8 mouse cellular contexts compared by ENCODE assay signal in genomic region chr5:147583702-147584298, GRCm38 (mm10).
A peak's percentile ranks its signal among the peaks of the same experiment; 100 is the strongest.
DNase-seq lines count a peak whose midpoint lies in the region; ATAC-seq and TF ChIP-seq lines count a peak whose summit lies in the region.

No protein-coding gene starts in this region.

- 44% methylated on average over 14 of the region's 14 CpGs for WGBS in heart, adult 2 months
- 30% methylated on average over 14 of the region's 14 CpGs for WGBS in kidney, embryonic 16.5 days
- 38% methylated on average over 14 of the region's 14 CpGs for WGBS in liver, embryonic 14.5 days (ENCODE audit: insufficient replicate concordance)

- H3K36me3 ChIP-seq in heart, adult 2 months (ENCODE audit: control insufficient read depth, insufficient read depth, low read length): peaks cover 9% of the 10 kb centered on the region
- H3K36me3 ChIP-seq in kidney, embryonic 16.5 days (ENCODE audit: insufficient read depth, low read length): no peaks in the 10 kb centered on the region
- H3K36me3 ChIP-seq in liver, embryonic 14.5 days (replicated peaks; ENCODE audit: control insufficient read depth, insufficient read depth, low read depth): no peaks in the 10 kb centered on the region

- no peaks in the 10 kb centered on the region for H3K4me1 ChIP-seq in cortical plate, adult 2 months (ENCODE audit: control insufficient read depth, insufficient read depth, low read length)
- H3K4me1 ChIP-seq in heart, adult 2 months (ENCODE audit: control insufficient read depth, insufficient read depth, low read length): peaks cover 21% of the 10 kb centered on the region
- peaks cover 5% of the 10 kb centered on the region; the same call in 1 of the 2 replicates for H3K4me1 ChIP-seq in kidney, embryonic 16.5 days (ENCODE audit: insufficient read depth, low read length)
- H3K4me1 ChIP-seq in liver, embryonic 14.5 days (replicated peaks; ENCODE audit: control insufficient read depth in 2 of 2, insufficient read depth in 2 of 2, low read length in 1 of 2): no peaks in the 10 kb centered on the region

- H3K79me2 ChIP-seq in heart, adult 2 months (replicated peaks; ENCODE audit: control insufficient read depth, insufficient read depth, low read length): no peaks in the 10 kb centered on the region

- peak; percentile 80 for DNase-seq in CD4-positive, CD25-positive, alpha-beta regulatory T cell, adult 2 months (ENCODE audit: low read depth, low spot score)
- peak; percentile 78 to 83 for DNase-seq in adrenal gland, adult 18-20 months (ENCODE audit: low spot score in 2 of 2)
- peak; percentile 76 to 84 for DNase-seq in heart, adult 2 months
- peak in 1 of 3 experiments; percentile 29 for DNase-seq in liver, embryonic 14.5 days (ENCODE audit: low read depth in 3 of 3, low spot score in 3 of 3)
- DNase-seq in retina, postnatal 1 day: peak; percentile 79
- DNase-seq in thymus, postnatal 4 days: peak; percentile 91

- no peaks in the 10 kb centered on the region for H3K9me3 ChIP-seq in kidney, embryonic 16.5 days (ENCODE audit: low read length)
- no peaks in the 10 kb centered on the region for H3K9me3 ChIP-seq in liver, embryonic 14.5 days (ENCODE audit: control insufficient read depth, low read length)

- TF ChIP-seq EP300 in heart, adult 2 months (IDR thresholded peaks at IDR 0.05; ENCODE audit: insufficient read depth, low read depth, low read length): peak; percentile 61; the same call in 1 of the 2 replicates
- TF ChIP-seq EP300 in liver, embryonic 14.5 days (IDR thresholded peaks at IDR 0.05; ENCODE audit: low read depth): no peak

- ATAC-seq in kidney, embryonic 16.5 days (ENCODE audit: low FRiP score, low TSS enrichment): peak; percentile 71; the same call in 1 of the 2 replicates
- no peak for ATAC-seq in liver, embryonic 14.5 days (ENCODE audit: insufficient read depth)

- no peak overlapping the region for H3K27ac ChIP-seq in cortical plate, adult 2 months (ENCODE audit: insufficient read depth, low read length)
- H3K27ac ChIP-seq in heart, adult 2 months: peak overlapping the region; percentile 83
- no peak overlapping the region; the same call in 1 of the 2 replicates for H3K27ac ChIP-seq in kidney, embryonic 16.5 days (ENCODE audit: low read length)
- no peak overlapping the region for H3K27ac ChIP-seq in liver, embryonic 14.5 days

- no peaks in the 10 kb centered on the region for H3K27me3 ChIP-seq in heart, adult 2 months (ENCODE audit: control insufficient read depth, insufficient read depth, low read length)
- no peaks in the 10 kb centered on the region for H3K27me3 ChIP-seq in kidney, embryonic 16.5 days (ENCODE audit: insufficient read depth, low read length)
- no peaks in the 10 kb centered on the region for H3K27me3 ChIP-seq in liver, embryonic 14.5 days (ENCODE audit: control insufficient read depth, insufficient read depth, low read length)

- peak; percentile 80 for TF ChIP-seq CTCF in cortical plate, adult 2 months (IDR thresholded peaks at IDR 0.05; ENCODE audit: extremely low read depth, insufficient read depth, low read length)
- peak; percentile 96; the same call in 1 of the 2 replicates for TF ChIP-seq CTCF in heart, adult 2 months (IDR thresholded peaks at IDR 0.05)
- TF ChIP-seq CTCF in liver, embryonic 14.5 days (IDR thresholded peaks at IDR 0.05; ENCODE audit: low read depth): peak; percentile 90

- intact Hi-C loops in heart, adult 2 months (cut with DNase I): loop anchor here (1.0 to 10.0 kb wide), 5 partner anchors 34 to 361 kb away; no protein-coding TSS in a partner anchor

- no peak overlapping the region for H3K4me3 ChIP-seq in cortical plate, adult 2 months (ENCODE audit: insufficient read depth, low read length)
- H3K4me3 ChIP-seq in heart, adult 2 months: no peak overlapping the region
- peak overlapping the region; percentile 20; the same call in 1 of the 2 replicates for H3K4me3 ChIP-seq in kidney, embryonic 16.5 days (ENCODE audit: low read length)
- no peak overlapping the region for H3K4me3 ChIP-seq in liver, embryonic 14.5 days (ENCODE audit: insufficient read depth in 1 of 2, low read depth in 2 of 2, low read length in 2 of 2)

- peak overlapping the region; percentile 35 for H3K4me2 ChIP-seq in kidney, embryonic 16.5 days (replicated peaks; ENCODE audit: low read depth, low read length)
- no peak overlapping the region for H3K4me2 ChIP-seq in liver, embryonic 14.5 days (ENCODE audit: low read depth)

- H3K9ac ChIP-seq in heart, adult 2 months (ENCODE audit: low read depth, low read length): no peak overlapping the region
- no peak overlapping the region for H3K9ac ChIP-seq in kidney, embryonic 16.5 days (replicated peaks; ENCODE audit: low read length)
- no peak overlapping the region for H3K9ac ChIP-seq in liver, embryonic 14.5 days (replicated peaks)

- no peak for TF ChIP-seq POLR2A in cortical plate, adult 2 months (IDR thresholded peaks at IDR 0.05; ENCODE audit: extremely low read depth, insufficient read depth, low read length)
- no peak for TF ChIP-seq POLR2A in heart, adult 2 months (IDR thresholded peaks at IDR 0.05; ENCODE audit: insufficient read depth, low read depth, low read length)
